Mouse (Mus musculus): ENCODE measurements at regions not wholly inside any gene's neighbourhood (a gene's known extent, or its start where the extent isn't known, plus 50 kb on each side); places are given as distances from the start of the nearest gene placed in this dataset. TPM values are rescaled to one million over a fixed set of nuclear protein-coding genes. Genes with fewer than 3 reads are reported as not detected.

GRCm38 (mm10) chr5:13965901-13966300 lies 59.2 kb upstream of the Sema3e start:
- Histone ChIP-seq H3K9me3 (ENCODE audit: control insufficient read depth, low read length) (no peaks in the 10 kb centered on the region), H3K9ac (ENCODE audit: low read length) (no peak overlapping the region), H3K36me3 (ENCODE audit: control insufficient read depth, insufficient read depth, low read length) (no peaks in the 10 kb centered on the region), H3K4me3 (ENCODE audit: low read depth, low read length) (no peak overlapping the region), H3K27ac (ENCODE audit: low read depth, low read length) (no peak overlapping the region), H3K4me1 (ENCODE audit: control insufficient read depth, insufficient read depth, low read length) (no peaks in the 10 kb centered on the region), H3K4me2 (no peak overlapping the region), H3K27me3 (ENCODE audit: control insufficient read depth, insufficient read depth, low read length) (no peaks in the 10 kb centered on the region)
- ATAC-seq (ENCODE audit: low FRiP score) (no peak), DNase-seq (ENCODE audit: low spot score, missing footprints) (no peak)
- WGBS, result 75% methylated on average over 2 of the region's 2 CpGs

- no peak overlapping the region for H3K9ac ChIP-seq (ENCODE audit: low read length)
- H3K4me1 ChIP-seq (ENCODE audit: control insufficient read depth, insufficient read depth, low read length), result no peaks in the 10 kb centered on the region
- ATAC-seq (ENCODE audit: low FRiP score), result no peak
- WGBS, result 60% methylated on average over 3 of the region's 3 CpGs
- H3K9me3 ChIP-seq (ENCODE audit: control insufficient read depth, low read length), result no peaks in the 10 kb centered on the region
- no peak overlapping the region for H3K27ac ChIP-seq (ENCODE audit: low read depth, low read length)
- H3K4me3 ChIP-seq (ENCODE audit: low read depth, low read length), result no peak overlapping the region
- H3K36me3 ChIP-seq (ENCODE audit: control insufficient read depth, insufficient read depth, low read length), result no peaks in the 10 kb centered on the region
- no peak overlapping the region for H3K4me2 ChIP-seq
- H3K27me3 ChIP-seq (ENCODE audit: control insufficient read depth, insufficient read depth, low read length), result no peaks in the 10 kb centered on the region
- no peak for DNase-seq (ENCODE audit: low spot score, missing footprints)
Measured at GRCm38 (mm10) chr5:13974664-13975063, 50.4 kb upstream of the Sema3e start.

Small RNA genes in the stretch of these regions (microRNA-seq; reads per million reads assigned to microRNA genes)
- gene Gm24054, result not detected

All from midbrain, embryonic 11.5 days (tissue).